In the genomic region with DNA sequence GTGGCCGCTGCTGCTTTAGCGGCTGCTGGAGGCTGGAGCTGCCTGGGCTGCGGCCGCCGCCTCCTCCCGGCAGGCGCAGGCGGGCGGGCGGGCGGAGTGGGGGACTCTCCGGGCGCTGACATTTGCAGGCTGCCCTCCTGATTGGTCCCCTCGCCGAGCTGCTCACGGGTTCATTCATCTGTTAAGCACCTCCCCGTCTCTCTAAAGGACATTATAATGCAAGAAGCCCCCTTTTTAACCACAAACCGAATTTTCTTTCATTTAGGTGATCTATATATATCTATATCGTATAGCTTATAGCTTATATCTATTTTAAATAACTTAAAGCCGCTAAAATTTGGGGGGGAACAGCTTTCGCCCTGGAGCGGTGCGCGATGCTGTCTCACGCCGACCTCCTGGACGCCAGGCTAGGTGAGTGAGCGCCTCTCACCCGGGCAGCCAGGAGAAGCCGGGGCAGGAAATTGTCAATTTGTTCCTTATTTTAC, we compare ENCODE assay signal across 13 mouse cellular contexts. TPM values are rescaled to one million over a fixed set of nuclear protein-coding genes. Genes with fewer than 3 reads are reported as not detected.
DNase-seq lines count a peak whose midpoint lies in the region; ATAC-seq and TF ChIP-seq lines count a peak whose summit lies in the region.
"Had no signal": no experiment of that assay in that cellular context is flagged by ENCODE, and none has a peak within 500 bp of the region (broad histone marks: within the 10 kb centered on the region; RNA-seq: fewer than 3 reads in every experiment).

A gene (plus strand): TSS at position 207 of the 485 bp plus-strand sequence.

- peaks cover 43% of the 10 kb centered on the region for H3K27me3 ChIP-seq in forebrain, embryonic 16.5 days (replicated peaks; ENCODE audit: control insufficient read depth, insufficient read depth, low read length)
- peaks cover 73% of the 10 kb centered on the region for H3K27me3 ChIP-seq in midbrain, embryonic 12.5 days

- peaks cover 0 to 2% of the 10 kb centered on the region in 2 experiments; a peak in 1 of 4 replicates for H3K4me1 ChIP-seq in ES-E14 (ENCODE audit: control insufficient read depth in 2 of 2, insufficient read depth in 2 of 2, low read length in 2 of 2, poor library complexity in 1 of 2)
- H3K4me1 ChIP-seq in forebrain, embryonic 16.5 days (replicated peaks; ENCODE audit: control insufficient read depth, insufficient read depth, low read length): no peaks in the 10 kb centered on the region
- peaks cover 4% of the 10 kb centered on the region; the same call in 1 of the 2 replicates for H3K4me1 ChIP-seq in midbrain, embryonic 12.5 days

- H3K4me3 ChIP-seq in ES-E14 (ENCODE audit: insufficient read depth in 1 of 2, low read depth in 1 of 2, low read length in 2 of 2, poor library complexity in 1 of 2, severe bottlenecking in 1 of 2): peak within 1 kb of the TSS; percentile 32; a peak in 3 of 4 replicates
- no peak within 1 kb of the TSS for H3K4me3 ChIP-seq in forebrain, embryonic 16.5 days (replicated peaks; ENCODE audit: low read length)
- H3K4me3 ChIP-seq in midbrain, embryonic 12.5 days: peak within 1 kb of the TSS; percentile 6; the same call in 1 of the 2 replicates

- H3K9me3 ChIP-seq in ES-E14 (ENCODE audit: control insufficient read depth, insufficient read depth, low read depth, low read length): no peaks in the 10 kb centered on the region
- H3K9me3 ChIP-seq in forebrain, embryonic 16.5 days (ENCODE audit: control insufficient read depth, low read length): no peaks in the 10 kb centered on the region
- no peaks in the 10 kb centered on the region for H3K9me3 ChIP-seq in midbrain, embryonic 12.5 days

- H3K4me2 ChIP-seq in forebrain, embryonic 16.5 days (ENCODE audit: low read length): no peak within 1 kb of the TSS
- 0 out of 2 replicates have a peak within 1 kb of the TSS, but pooled peaks have one; percentile 22 for H3K4me2 ChIP-seq in midbrain, embryonic 12.5 days (replicated peaks)

- ATAC-seq in CD4-positive, CD25-positive, alpha-beta regulatory T cell, adult 4 months: peak; percentile 23
- peak; percentile 56; the same call in 1 of the 2 replicates for ATAC-seq in forebrain, embryonic 16.5 days
- ATAC-seq in midbrain, embryonic 12.5 days (ENCODE audit: low FRiP score, low read depth): peak; percentile 85

- in situ Hi-C loops in ES-E14 (cut with MboI; ENCODE audit: low sequenced_read_pairs in 2 of 2, unreplicated experiment in 2 of 2): no loop called here

- no peak within 1 kb of the TSS for H3K27ac ChIP-seq in ES-E14 (ENCODE audit: insufficient read depth, low read depth, low read length, poor library complexity, severe bottlenecking)
- H3K27ac ChIP-seq in forebrain, embryonic 16.5 days (ENCODE audit: low read length): no peak within 1 kb of the TSS
- H3K27ac ChIP-seq in midbrain, embryonic 12.5 days (replicated peaks): no peak within 1 kb of the TSS

- 2% methylated on average over 27 of the region's 30 CpGs for WGBS in forebrain, embryonic 16.5 days
- under 1% methylated on average over 30 of the region's 30 CpGs for WGBS in midbrain, embryonic 12.5 days

- H3K36me3 ChIP-seq in ES-E14 (ENCODE audit: control insufficient read depth, insufficient read depth, low read length, poor library complexity, severe bottlenecking): no peaks in the 10 kb centered on the region
- H3K36me3 ChIP-seq in forebrain, embryonic 16.5 days (ENCODE audit: control insufficient read depth, insufficient read depth): no peaks in the 10 kb centered on the region
- no peaks in the 10 kb centered on the region for H3K36me3 ChIP-seq in midbrain, embryonic 12.5 days

- intact Hi-C loops in gastrocnemius, postnatal 36 days (cut with DNase I): no loop called here

- DNase-seq in ES-E14 (ENCODE audit: low read depth, low spot score): no peak
- DNase-seq in gastrocnemius, postnatal 36 days: no peak
- no peak for DNase-seq in layer of hippocampus, adult 8-10 months (ENCODE audit: low spot score in 2 of 2)
- DNase-seq in kidney, postnatal 4 days: no peak
- no peak for DNase-seq in adrenal gland, adult 18-20 months (ENCODE audit: low spot score in 2 of 2)
- DNase-seq: kidney, adult 2 months; thymus, postnatal 36 days had no signal

- no peak within 1 kb of the TSS for H3K9ac ChIP-seq in ES-E14 (ENCODE audit: insufficient read depth, low read depth, low read length, poor library complexity, severe bottlenecking)
- no peak within 1 kb of the TSS for H3K9ac ChIP-seq in forebrain, embryonic 16.5 days (replicated peaks; ENCODE audit: low read depth, low read length)
- no peak within 1 kb of the TSS for H3K9ac ChIP-seq in midbrain, embryonic 12.5 days (replicated peaks)

TF ChIP-seq in ES-E14, 5 proteins besides CTCF, POLR2A, EP300 and RAD21:
- TF ChIP-seq CHD2 (IDR thresholded peaks at IDR 0.05; ENCODE audit: low read depth, low read length): no peak

RNA-seq across cellular contexts. Expression of the gene that starts here (rescaled TPM):
- not detected for polyA plus RNA-seq in CD4-positive, CD25-positive, alpha-beta regulatory T cell, adult 4 months (2017; shearing (Covaris generic))
- total RNA-seq in ES-E14 (2012; rRNA removed): not detected in 2 replicates
- polyA plus RNA-seq in forebrain, embryonic 16.5 days (2015; fragmentation: Nextera tagmentation; extraction: Ambion mirVana): 0.61 and 2.6 TPM in 2 replicates
- polyA plus RNA-seq in midbrain, embryonic 12.5 days (2016; fragmentation: Nextera tagmentation; extraction: Ambion mirVana): 2.1 and 3.0 TPM in 2 replicates
- not detected for total RNA-seq in gastrocnemius, postnatal 36 days (2021)
- total RNA-seq in layer of hippocampus, adult 8-10 months (2022): not detected
- not detected for total RNA-seq in adrenal gland, adult 18-20 months (2021)
- polyA plus RNA-seq: heart, embryonic 14.5 days; kidney, adult 2 months; lung, embryonic 16.5 days; spleen, adult 2 months had no signal

Comparison
In these comparisons a context has a peak if more than half of its experiments do, and no peak if none do; other contexts are left out.
1. Peak in ATAC-seq in CD4-positive, CD25-positive, alpha-beta regulatory T cell, adult 4 months; RNA of the gene not detected or under 1 TPM.
2. ATAC-seq: peak in every context shown above with its lines; median percentile 85 in midbrain, embryonic 12.5 days; 56 in forebrain, embryonic 16.5 days; 23 in CD4-positive, CD25-positive, alpha-beta regulatory T cell, adult 4 months.